Mouse (Mus musculus) adipose tissue, adult 10 weeks (tissue): ENCODE data around the gene Lepr. TPM values are rescaled to one million over a fixed set of nuclear protein-coding genes. Genes with fewer than 3 reads are reported as not detected.

Experiments used
- polyA plus RNA-seq: library from polyadenylated mRNA; stranded (reverse); fragments of 350-450 nt; fragmentation: Illumina TruSeq; extraction: RNeasy Lipid Tissue Mini Kit (QIAGEN cat#74804); gene quantifications from one replicate; pipeline ENCODE4 v1.2.3, GENCODE M21; 2014; ENCODE audit warnings: low read depth, low replicate concordance

Lepr gene
- polyA plus RNA-seq, result 3.2 TPM

GRCm38 (mm10) chr4:101717367-101718121 is at the start of gene Lepr:
Lepr (plus strand) TSS chr4:101717404.

GRCm38 (mm10) chr4:101843923-101844322 is 126.7 kb downstream of the Lepr start, which contains the start of gene B020004J07Rik:
B020004J07Rik (minus strand) TSS chr4:101844023.

Other genes starting within 250 kb of the Lepr start
- 4.7 TPM for gene Dnajc6, start 220.8 kb upstream of the Lepr start, polyA plus RNA-seq
- 71.2 TPM for gene Leprot, start 69.7 kb upstream of the Lepr start, polyA plus RNA-seq
- gene B020004J07Rik, start 126.6 kb downstream of the Lepr start, polyA plus RNA-seq, result not detected
- gene C130073F10Rik, start 176.4 kb downstream of the Lepr start, polyA plus RNA-seq, result not detected
- gene Gm12800, start 191.7 kb downstream of the Lepr start, polyA plus RNA-seq, result not detected
- gene Gm12794, start 223.0 kb downstream of the Lepr start, polyA plus RNA-seq, result not detected